Mouse (Mus musculus): Measurements from ENCODE around the gene Cfb. TPM values are rescaled to one million over a fixed set of nuclear protein-coding genes. Genes with fewer than 3 reads are reported as not detected.

Cfb gene
- polyA plus RNA-seq, 2 experiments from 2014 or later = 0.79 to 0.83 TPM

GRCm38 (mm10) chr17:34883332-34883731 is 21.0 kb upstream of the Cfb start:
- ATAC-seq = no peak

- no peak for ATAC-seq
These were observed 19.5 kb upstream of the Cfb start, which contains the start of gene Gm20547 for GRCm38 (mm10) chr17:34881683-34882310. Gm20547 (minus strand) TSS chr17:34882042.

GRCm38 (mm10) chr17:34881166-34881565 is 18.8 kb upstream of the Cfb start:
- no peak for ATAC-seq

- ATAC-seq = peak; percentile 69
These were observed 17.1 kb upstream of the Cfb start, which contains the start of gene Zbtb12 for GRCm38 (mm10) chr17:34879336-34879879. Zbtb12 (plus strand) TSS chr17:34879483.

GRCm38 (mm10) chr17:34874321-34874720 is 12.0 kb upstream of the Cfb start:
- ATAC-seq = no peak

GRCm38 (mm10) chr17:34865981-34866380 is 3.7 kb upstream of the Cfb start:
- ATAC-seq = no peak

- ATAC-seq = no peak
These were observed 458 bp downstream of the Cfb start for GRCm38 (mm10) chr17:34861704-34862415.

- no peak for ATAC-seq
These were observed 1.8 kb downstream of the Cfb start for GRCm38 (mm10) chr17:34860514-34860913.

GRCm38 (mm10) chr17:34858670-34859069 is 3.6 kb downstream of the Cfb start:
- no peak for ATAC-seq

- ATAC-seq = no peak
These were observed 6.5 kb downstream of the Cfb start for GRCm38 (mm10) chr17:34855825-34856224.

- no peak for ATAC-seq
These were observed 7.6 kb downstream of the Cfb start for GRCm38 (mm10) chr17:34854761-34855160.

GRCm38 (mm10) chr17:34853511-34853910 is 8.8 kb downstream of the Cfb start:
- no peak for ATAC-seq

- ATAC-seq = no peak
These were observed 11.7 kb downstream of the Cfb start for GRCm38 (mm10) chr17:34850517-34851125.

GRCm38 (mm10) chr17:34849722-34850516 is 12.4 kb downstream of the Cfb start, which contains the start of the genes Skiv2l and Nelfe:
Skiv2l (minus strand) TSS chr17:34850210.
Nelfe (plus strand) TSS chr17:34850391.
- ATAC-seq = peak; percentile 98

GRCm38 (mm10) chr17:34847615-34848014 is 14.7 kb downstream of the Cfb start:
- ATAC-seq = no peak

- no peak for ATAC-seq
These were observed 15.1 kb downstream of the Cfb start for GRCm38 (mm10) chr17:34847192-34847591.

GRCm38 (mm10) chr17:34844884-34845283 is 17.4 kb downstream of the Cfb start:
- no peak for ATAC-seq

GRCm38 (mm10) chr17:34840736-34841307 is 21.5 kb downstream of the Cfb start:
- no peak for ATAC-seq

- no peak for ATAC-seq
These were observed 23.5 kb downstream of the Cfb start for GRCm38 (mm10) chr17:34838785-34839184.

- ATAC-seq = no peak
These were observed 24.6 kb downstream of the Cfb start for GRCm38 (mm10) chr17:34837464-34838324.

GRCm38 (mm10) chr17:34836856-34837221 is 25.5 kb downstream of the Cfb start, which contains the start of the genes Stk19 and Dxo:
Stk19 (minus strand) TSS chr17:34836945.
Dxo (plus strand) TSS chr17:34837019.
- ATAC-seq = peak; percentile 96
